Mouse (Mus musculus) olfactory bulb, adult 2 months (tissue): ENCODE results near the gene Mras.

Source experiments
- CTCF ChIP-seq: fragments of 200-500 bp; IDR thresholded peaks from 2 replicates; pipeline ENCODE4 v1.5.1; 2012; ENCODE audit warnings: low read depth, mild to moderate bottlenecking, low read length, moderate library complexity; ENCODE audit not compliant: insufficient read depth
- POLR2A ChIP-seq: fragments of 200-500 bp; IDR thresholded peaks from 2 replicates; pipeline ENCODE4 v1.6.1; 2012; ENCODE audit warnings: mild to moderate bottlenecking, low read depth, low read length, moderate library complexity; ENCODE audit not compliant: insufficient read depth

DNA sequence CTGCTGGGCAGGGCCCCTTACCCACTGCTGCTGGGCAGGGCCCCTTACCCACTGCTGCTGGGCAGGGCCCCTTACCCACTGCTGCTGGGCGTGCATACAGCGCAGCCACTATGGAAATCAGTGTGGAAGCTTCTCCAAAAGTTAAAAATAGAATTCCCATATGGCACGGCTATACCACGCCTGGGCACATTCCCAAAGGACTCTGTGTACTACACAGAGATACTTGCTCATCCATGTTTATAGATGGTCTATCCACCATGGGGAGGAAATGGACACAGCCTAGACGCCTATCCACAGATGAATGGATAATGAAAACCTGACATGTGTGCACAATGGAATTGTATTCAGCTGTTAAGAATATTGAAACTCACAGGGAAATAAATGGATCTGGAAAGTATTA lies 3.8 kb upstream of the Mras start:
- no peak for TF ChIP-seq CTCF
- no peak for TF ChIP-seq POLR2A
